Mouse (Mus musculus) spleen, postnatal 4 days (tissue): ENCODE results near the gene Fuom.
"Not testable (repeated sequence)": the region's sequence is repeated elsewhere in the genome, so short reads cannot be mapped to it uniquely, and the experiment has no call there.

Experiments used
- DNase-seq, 2 experiments: peaks; one replicate each; pipeline ENCODE4 v3.0.0; 2022; ENCODE audit warnings: low spot score in 2 of 2

Fuom gene

DNA sequence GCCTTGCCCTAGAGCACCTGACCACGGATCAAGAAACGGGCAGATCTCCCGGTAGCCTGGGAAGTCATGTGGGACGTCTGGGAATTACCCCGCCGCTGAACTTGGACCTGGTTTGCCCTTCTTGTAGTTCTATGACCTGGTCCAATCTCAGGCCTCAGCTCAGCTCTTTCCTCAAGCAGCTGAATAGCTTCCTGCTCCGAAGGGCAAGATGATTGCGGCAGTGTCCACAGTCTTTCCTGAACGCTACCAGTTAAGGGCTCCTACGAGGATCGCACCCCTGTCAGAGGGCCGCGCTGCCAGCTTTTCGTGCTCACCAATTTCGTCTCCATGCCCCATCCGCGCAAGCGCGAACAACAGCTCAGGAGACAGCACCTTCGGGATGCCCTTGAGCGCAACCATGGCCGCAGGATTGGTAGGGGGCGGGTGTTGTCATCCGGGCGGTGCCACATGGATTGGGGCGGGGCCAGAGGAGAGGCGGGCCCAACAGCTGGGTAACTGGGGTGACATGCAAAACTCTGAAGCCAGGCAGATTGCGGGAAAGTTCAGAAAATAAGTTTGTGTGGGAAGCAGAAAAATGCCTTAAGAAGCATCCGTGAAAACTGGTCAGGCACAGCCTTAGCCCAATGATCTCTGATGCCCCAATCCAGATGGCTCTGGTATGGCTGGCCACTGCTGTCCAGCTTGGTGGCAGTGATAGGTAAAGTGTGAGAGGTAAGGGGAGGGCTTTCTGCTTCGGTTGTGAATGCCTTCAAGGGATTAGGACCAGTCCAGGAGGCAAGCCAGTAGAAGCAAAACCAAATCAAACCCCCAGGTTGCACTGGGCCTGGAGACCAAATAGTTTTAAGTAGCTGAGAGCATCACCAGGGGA lies at the start of gene Fuom:
Gene Fuom (minus strand): TSS at position 449 of the 868 bp plus-strand sequence.
- DNase-seq: peak; percentile 80 to 86

DNA sequence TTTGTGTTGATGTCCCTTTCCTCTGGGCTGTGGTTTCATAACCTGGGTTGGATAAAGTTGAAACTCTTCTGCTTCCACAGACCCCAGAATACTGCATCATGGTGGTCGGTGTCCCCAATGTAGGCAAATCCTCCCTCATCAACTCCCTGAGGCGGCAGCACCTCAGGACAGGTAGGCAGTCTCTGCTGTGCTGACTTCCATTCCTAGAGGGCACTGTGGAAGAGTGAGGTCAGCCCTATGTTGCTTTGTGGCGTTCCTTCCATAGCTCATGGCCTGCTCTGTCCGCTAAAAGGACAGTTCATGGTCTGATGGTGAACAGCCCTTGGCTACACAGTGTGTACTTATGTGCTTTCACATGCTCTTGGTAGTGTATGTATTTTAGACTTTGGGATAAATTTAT lies 42.3 kb upstream of the Fuom start:
- no peak for DNase-seq

DNA sequence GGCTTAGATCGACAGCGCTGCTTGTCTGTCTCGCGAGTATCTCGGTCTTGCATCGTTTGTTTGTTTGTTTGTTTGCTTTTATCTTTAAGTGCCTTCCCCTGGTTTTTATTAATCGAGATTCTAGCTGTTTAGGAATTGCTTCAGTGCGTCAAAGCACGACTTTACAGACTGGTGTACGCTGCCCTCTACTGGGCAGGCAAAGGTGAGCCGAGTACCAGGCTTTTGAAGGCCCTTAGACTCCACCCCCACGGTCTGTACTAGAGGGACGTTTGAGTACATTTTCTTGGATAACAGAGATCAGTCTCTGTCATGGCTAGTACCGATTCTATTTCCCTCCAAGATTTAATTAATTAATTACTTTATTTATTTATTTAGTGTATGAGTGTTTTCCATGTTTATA lies 39.1 kb upstream of the Fuom start:
- peak; percentile 59 to 77 for DNase-seq

DNA sequence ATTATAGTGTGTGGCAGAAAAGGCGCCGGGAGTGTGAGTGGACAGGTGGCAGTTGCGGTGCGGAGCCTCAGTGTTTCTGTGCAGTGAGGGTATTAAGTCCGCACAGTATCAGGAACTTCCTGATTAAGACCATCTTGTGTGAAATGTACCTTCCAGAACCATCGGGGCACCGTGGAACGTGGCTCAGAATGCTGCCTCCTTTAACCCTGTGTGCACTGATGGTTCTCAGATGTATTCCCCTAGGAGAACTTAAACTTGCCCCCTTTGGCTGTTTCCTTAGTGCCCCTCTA lies 35.7 kb upstream of the Fuom start:
- DNase-seq: no peak

DNA sequence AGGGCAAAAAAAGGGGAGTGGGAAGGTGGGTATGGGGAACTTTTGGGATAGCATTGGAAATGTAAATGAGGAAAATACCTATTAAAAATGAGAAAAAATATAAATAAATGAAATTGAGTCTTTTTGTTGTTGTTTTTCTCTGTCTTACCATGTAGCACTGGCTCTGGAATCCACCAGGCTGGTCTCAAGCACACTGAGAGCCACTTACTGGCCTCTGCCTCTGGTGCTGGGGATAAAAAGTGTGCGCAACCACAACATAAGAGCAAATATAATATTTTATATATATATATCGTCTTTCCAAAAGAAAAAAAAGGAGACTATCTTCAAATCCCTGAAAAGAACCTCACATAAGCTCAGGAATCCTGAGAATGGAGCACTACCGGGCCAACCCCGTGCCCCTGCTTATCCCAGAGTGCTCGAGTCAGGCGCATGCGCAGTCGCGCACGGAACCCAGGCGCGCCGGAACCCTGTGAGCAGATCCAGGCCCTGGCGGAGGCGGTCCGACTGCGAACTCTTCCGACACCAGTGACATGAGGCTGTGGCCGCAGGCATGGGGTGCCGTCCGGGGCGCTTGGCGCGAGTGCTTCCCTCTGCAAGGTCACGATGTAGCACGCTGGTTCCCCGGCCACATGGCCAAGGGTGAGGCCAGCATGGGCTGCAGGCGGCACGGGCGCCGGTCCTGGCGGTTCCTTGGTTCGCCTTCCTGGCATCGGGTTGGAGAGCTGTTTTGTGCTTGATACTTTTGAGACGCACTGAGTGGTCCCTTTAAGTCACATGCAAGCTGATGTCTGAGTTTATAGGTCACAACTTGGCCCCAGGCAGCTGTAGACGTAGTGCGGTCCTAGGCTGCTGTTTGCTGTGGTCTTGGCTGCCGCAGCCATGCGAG lies 35.1 kb upstream of the Fuom start, which contains the start of gene Mtg1:
Gene Mtg1 (plus strand): TSS at position 430 of the 886 bp plus-strand sequence.
- peak; percentile 92 to 99 for DNase-seq

DNA sequence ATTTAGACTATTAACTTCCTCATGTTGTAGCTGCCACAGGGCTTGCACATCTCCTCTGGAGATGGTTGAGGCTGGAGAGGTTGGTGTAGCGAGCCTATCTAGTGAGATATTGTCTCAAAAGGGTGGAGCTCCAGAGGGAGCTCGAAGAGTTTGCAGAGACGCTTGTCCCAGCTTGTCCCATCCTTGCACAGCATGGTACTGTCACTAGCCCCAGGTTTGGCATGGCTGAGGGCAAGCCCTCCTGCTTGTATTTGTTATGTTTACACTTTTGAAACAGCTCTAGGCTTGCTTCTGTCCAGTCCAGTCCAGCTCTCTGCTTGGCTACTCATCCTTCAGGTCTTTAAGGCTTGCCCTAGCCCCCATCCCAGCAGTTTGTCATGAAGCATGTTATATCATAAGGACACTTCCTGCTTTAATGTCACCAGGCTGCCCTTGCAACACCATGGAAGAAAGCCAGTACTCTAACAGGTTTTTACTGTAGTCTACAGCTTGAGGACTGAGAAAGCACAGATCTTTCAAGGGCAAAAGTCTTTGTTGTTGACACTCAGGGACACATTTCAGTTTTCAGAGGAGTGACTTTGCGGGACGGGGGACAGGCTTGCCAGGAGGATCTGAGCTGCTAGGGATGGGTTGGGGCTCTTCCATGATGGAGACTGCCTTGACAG lies 33.0 kb upstream of the Fuom start:
- DNase-seq: no peak

DNA sequence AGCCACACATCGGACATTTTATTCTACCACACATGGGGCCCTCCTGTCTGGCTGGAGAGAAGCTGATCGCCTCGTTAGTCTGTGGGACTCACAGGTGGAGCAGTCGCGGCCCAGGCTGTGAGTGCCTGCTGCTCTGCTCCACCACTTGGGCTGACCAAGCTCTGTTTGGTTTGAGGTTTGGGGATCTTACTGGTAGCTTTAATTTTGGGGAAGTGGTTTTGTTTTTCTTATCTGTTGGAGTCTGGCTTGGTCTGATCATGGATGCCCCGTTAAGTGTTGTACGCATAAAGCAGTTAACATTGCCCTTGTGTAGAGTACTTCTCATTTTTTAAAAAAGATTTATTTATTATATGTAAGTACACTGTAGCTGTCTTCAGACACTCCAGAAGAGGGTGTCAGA lies 31.8 kb upstream of the Fuom start:
- DNase-seq: not testable (repeated sequence)

DNA sequence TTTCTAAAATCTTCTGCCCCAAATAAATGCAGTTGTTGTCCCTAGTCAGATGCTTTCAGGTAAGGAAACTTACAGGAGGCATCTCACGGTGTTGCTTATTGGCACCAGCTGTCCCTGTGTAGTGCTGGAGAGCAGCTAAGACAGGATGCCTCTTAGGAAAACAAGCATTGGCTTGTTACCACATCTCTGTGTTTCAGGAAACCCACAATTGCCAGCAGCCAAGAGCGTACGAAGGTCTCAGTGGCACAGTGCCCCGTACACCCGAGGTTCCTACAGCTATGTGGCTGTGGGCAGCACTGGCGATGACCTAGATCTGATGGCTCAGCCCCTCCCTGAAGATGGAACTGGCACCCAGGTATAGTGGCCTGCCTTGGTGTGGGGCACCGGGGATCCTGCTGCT lies 29.9 kb upstream of the Fuom start:
- not testable (repeated sequence) for DNase-seq

DNA sequence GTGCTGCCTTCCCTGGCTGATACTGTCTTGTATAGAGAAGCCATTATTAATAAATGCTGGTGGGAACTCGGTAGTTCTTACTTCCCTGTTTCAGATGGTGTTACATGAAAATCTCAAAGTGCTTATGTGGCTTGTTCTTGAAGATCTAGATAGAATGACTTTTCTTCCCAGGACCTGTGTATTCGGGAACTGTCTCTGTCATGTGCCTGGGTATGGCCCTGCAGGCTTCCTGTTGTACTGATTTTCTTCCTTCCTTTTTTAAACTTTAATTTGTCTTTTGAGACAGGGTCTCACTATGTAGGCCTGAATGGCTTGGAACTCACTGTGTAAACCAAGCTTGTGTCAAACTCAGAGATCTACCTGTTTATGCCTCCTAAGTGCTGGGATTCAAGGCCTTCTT lies 25.7 kb upstream of the Fuom start:
- no peak for DNase-seq

DNA sequence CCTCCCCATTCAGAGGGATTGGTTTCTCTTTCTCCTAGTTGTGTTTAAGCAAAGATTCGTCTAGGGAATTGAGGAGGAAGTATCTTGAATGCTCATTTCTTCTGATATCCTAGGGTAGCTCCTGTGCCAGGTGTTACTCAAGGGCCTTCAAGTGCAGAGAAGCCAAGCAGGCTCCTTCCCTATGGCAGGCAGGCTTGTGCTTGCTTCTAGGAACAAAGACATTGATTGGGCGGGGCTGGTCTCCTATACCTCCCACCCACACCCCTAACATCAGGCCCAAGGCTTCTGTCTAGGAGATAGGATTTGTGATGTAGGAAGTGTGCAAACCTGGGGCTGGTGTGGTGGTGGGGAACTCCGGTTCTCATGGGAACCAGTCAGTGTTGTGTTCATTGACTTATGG lies 24.7 kb upstream of the Fuom start:
- no peak for DNase-seq

DNA sequence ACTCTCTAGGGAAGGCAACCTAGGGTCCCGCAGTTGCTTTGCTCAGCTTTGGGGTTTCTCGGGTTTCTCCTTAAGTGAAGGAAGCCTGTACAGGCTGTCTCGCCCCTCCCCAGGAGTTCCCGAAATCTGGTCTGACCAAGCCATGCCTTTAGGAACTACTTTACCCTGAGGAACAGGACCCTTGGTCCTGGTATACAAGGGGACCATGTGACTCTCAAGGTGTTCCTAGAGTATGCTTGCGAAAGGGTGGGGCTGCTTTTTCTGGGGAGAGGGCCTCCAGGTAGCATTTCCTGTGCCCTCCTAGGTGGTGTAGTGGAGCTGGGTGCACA lies 23.7 kb upstream of the Fuom start:
- no peak for DNase-seq

DNA sequence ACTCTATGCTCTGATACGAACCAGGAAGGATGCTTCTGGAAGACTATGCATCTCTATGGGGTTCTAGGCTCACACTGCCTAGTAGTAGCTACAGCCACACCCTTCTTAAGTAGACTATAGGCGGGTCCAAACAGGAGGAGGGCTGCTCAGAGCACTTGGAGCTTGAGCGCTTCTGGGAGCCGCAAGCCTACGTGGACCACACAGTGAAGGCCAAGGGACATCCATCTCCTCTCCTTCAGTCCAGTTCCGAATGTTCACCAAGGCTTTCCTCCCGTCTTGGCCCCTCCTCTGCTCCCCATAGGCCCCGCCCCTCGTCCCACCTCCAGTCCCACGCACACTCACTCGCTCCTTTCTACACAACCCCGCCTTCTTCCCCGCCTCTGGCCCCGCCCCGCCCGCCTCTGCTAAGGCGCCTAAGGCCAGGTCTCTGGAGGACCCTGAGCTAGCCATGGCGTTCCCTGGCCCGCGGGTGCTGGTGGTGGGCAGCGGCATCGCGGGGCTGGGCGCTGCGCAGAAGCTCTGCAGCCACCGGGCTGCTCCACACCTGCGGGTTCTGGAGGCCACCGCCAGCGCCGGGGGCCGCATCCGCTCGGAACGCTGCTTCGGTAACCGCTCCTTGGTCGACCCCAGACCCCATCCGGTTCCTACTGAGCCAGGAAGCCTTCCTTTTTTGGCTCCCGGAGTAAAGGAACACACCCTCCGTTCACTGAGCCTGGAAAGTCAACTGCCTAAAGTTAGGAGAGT lies 23.2 kb upstream of the Fuom start:
- peak; percentile 93 to 95 for DNase-seq

DNA sequence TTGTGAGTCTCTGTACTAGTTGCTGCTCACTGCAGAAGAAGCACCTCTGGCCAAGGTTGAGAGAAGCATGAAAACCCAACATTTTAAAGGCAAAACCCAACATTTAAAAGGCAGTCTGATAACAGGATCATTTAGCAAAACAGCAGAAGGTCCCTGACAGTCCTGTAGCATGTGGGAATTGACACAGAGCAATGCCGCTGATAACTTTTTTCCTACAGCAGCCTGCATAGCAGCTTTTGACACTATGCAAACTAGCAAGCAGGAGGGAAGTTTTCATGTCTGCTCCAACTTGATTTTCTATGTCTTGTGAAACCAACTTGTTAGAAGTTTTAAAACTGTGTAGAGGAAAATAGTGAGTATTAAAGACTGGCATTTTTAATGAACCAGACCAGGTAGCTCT lies 22.1 kb upstream of the Fuom start:
- no peak for DNase-seq

DNA sequence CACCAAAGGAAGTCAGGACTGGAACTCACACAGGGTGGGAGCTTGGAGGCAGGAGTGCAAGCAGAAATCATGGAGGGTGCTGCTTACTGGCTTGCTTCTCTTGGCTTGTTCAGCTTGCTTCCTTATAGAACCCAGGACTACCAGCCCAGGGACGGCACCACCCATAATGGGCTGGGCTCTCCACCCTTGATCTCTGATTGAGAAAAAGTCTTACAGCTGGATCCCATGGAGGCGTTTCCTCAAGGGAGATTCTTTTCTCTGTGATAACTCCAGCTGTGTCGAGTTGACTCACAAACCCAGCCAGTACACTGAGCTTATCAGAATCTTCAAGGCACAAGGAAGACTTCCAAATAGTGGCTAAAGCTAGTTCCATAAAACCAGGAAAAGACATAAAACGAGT lies 20.5 kb upstream of the Fuom start:
- DNase-seq: no peak

DNA sequence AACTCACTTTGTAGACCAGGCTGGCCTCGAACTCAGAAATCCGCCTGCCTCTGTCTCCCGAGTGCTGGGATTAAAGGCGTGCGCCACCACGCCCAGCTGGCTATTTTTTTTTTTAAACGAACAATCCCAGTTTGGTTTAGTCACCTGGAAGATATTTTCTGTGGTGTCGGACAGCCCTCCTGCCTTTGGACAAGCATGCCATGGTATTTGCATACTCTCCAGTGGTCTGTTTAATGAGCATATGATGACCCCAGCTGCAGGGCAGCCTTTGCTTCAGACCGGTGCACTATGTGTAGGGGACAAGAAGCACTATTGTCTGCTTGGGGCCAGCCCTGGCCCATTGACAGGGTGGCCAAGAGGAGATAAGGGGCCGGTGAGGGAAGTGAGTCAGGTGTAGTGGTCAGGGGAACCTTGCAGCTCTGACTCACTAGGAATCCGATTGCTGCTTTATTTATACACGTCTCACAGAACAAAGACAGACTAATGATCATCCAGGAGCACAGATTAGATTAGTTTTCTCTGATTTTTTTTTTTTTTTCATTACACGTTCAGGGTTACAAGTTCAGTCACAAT lies 19.2 kb upstream of the Fuom start:
- no peak for DNase-seq

DNA sequence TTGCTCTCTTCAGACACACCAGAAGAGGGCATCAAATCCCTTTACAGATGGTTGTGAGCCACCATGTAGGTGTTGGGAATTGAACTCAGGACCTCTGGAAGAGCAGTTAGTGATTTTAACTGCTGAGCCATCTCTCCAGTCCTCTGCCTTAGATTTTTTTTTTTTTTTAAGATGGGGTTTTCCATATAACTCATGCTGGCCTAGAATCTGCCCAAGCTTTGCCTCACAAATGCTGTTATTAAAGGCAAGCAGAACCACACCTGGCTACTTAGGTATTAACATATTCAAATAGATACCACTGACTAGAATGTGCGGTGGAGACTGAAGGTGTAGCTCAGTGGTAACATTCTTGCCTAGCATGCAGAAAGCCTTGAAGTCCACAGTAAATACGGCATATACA lies 18.2 kb upstream of the Fuom start:
- DNase-seq: no peak

DNA sequence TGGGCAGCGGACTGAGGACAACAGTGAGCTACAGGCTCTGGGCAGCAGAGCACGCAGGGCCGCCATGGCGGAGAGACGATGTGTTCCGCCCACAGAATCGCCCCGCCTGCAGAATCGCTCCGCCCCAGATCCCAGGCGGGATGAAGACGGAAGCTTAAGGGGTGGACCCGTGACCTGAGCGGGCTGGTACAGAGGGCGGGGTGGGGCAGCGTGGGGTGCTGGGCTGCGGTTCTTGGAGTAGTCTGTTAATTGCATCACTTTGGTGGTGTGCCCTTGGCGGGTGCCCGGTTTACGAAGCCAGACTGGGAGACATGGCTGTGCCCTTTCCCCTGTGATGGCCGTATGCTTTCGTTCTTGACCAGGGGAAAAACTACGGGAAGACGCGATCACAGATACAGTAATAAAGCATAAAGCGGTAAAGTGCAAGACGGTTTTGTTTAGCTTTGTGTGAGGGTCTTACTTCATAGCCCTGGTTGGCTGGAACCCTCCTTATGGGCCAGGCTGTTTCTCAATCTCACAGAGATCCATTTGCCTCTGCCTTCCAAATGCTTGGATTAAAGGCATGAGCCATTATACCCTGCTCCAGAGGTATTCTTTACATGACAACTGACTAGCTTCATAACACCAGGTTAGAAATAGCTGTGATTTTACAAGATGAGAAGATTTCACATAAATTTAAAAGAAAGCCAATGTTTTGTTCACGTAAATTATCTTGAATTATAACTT lies 14.3 kb upstream of the Fuom start, which contains the start of gene Echs1:
Gene Echs1 (minus strand): TSS at position 148 of the 726 bp plus-strand sequence.
- DNase-seq: peak; percentile 89 to 93

DNA sequence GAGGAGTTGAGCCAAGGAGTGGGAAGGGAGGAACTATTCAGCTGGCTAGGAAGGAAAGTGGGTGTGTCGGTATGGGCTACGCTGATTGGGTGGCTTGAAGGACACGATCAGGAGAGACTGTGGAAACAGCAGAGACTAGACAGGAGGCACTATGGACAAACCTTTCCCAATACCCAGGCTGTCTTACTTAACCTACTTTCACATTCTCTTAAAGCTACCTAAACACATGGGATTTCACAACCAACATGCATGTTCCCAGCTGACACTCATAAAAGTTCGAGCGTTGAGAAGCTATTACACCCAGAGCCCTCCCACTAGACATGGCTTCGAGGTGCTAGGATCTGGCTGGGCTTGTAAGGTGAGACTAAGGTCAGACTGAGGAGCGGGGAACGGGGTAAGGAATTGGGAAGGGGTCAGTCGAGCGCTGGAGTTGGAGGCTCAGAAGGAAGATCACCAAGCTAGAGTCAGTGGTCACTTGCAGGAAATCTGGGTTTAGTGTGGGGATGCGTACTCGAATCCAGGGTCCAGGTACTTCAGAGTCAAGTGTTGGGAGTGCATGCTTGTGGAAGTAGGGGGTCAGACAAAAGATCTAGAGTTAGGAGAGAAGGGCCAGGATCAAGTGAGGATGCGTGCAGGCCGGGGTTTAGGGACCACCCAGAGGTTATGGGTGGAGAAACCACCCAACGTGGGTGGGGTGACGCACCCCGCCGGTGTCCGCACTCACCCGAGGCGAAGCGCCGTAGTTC lies 13.5 kb upstream of the Fuom start, which contains the start of gene Paox:
Gene Paox (plus strand): TSS at position 217 of the 746 bp plus-strand sequence.
- peak in 1 of 2 experiments; percentile 21 for DNase-seq

DNA sequence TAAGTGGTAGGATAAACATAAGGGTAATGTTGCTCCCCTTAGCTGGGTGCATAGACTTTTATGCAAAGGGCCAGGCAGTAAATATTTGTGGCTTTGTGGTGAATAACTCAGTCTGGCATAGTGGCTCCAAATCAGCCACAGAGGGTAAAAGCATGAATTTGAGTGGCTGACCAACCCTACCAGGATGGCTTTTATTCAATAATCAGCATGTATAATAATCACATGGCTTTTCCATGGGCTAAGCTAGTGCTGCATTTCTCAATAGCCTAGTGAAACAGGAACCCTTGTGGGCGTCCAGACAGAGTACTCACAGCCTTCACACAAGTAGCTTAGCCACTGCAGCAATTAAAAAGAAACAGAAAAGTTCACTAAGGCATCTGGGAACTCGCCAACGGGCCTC lies 9.7 kb upstream of the Fuom start:
- DNase-seq: no peak

DNA sequence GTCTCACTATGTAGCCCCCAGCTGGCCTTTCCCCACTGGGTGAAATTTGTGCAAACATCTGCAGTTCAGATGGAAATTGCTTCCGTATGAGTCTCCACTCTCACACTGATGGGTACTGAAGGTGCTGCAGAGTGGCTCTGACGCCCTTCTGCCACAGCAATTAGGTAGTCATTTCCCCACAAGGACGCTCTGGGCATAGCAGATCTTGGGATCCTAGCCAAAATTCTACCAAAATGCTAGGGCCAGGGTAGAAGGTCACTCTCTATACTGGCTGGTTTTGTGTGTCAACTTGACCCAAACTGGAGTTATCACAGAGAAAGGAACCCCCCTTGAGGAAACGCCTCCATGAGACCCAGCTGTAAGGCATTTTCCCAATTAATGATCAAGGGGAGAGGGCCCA lies 1.8 kb upstream of the Fuom start:
- no peak for DNase-seq
